Mouse (Mus musculus): ENCODE data around the gene Sclt1.

Sclt1 gene

GRCm38 (mm10) chr3:41605601-41606329 is 136.5 kb downstream of the Sclt1 start:
- no peak for DNase-seq

DNA sequence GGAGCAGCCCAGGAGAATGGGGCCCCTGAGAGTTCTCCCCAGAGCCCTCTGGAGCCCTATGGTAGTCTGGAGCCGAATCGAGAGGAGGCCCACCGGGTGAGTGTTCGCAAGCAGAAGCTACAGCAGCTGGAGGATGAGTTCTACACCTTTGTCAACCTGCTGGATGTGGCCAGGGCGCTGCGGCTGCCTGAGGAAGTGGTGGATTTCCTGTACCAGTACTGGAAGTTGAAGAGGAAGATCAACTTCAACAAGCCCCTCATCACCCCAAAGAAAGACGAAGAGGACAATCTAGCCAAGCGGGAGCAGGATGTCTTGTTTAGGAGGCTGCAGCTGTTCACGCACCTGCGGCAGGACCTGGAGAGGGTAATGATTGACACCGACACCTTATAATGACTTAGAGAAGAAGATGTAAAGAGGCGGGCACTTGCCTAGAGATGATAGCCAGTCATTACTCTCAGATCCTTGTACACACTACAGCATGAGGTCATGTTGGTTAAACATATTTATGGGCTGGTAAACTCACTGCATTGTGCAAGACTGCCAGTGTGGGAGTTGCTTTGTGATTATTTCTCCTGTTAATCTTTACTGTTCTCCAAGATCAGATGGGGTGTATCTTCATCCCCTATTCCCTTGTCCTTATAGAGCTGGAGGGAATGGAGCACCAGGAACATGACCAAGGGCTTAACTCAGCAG is 137.5 kb downstream of the Sclt1 start:
- no peak for DNase-seq

- DNase-seq: no peak
These were observed 138.8 kb downstream of the Sclt1 start for GRCm38 (mm10) chr3:41603470-41604019.

GRCm38 (mm10) chr3:41602933-41603332 is 139.4 kb downstream of the Sclt1 start:
- no peak for DNase-seq

GRCm38 (mm10) chr3:41601226-41602020 is 140.9 kb downstream of the Sclt1 start:
- DNase-seq: no peak

- DNase-seq: peak; percentile 59
These were observed 142.3 kb downstream of the Sclt1 start for GRCm38 (mm10) chr3:41599806-41600589.

DNA sequence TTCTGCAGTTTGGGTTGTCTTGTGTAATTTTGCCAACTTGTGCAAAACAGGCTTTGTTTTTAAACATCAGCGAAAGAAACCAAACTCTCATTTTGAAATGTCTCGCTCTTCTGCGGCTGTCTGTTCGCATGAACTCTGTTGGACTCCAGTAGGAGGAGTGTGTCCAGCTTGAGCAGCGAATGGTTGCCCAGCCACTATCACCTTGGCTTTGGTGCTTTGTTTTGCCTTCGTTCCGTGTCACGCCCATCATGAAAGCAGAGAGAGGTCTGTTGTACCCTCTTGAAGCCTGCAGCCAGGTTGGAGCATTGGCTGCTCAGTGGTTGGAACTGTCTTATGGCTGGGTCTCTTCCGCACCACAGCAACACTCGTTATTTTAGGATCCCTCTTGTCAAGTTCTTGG is 143.1 kb downstream of the Sclt1 start:
- no peak for DNase-seq

- no peak for DNase-seq
These were observed 143.9 kb downstream of the Sclt1 start for GRCm38 (mm10) chr3:41598412-41598811.

GRCm38 (mm10) chr3:41597036-41597435 is 145.3 kb downstream of the Sclt1 start:
- no peak for DNase-seq

- DNase-seq: no peak
These were observed 147.3 kb downstream of the Sclt1 start for GRCm38 (mm10) chr3:41595010-41595409.

DNA sequence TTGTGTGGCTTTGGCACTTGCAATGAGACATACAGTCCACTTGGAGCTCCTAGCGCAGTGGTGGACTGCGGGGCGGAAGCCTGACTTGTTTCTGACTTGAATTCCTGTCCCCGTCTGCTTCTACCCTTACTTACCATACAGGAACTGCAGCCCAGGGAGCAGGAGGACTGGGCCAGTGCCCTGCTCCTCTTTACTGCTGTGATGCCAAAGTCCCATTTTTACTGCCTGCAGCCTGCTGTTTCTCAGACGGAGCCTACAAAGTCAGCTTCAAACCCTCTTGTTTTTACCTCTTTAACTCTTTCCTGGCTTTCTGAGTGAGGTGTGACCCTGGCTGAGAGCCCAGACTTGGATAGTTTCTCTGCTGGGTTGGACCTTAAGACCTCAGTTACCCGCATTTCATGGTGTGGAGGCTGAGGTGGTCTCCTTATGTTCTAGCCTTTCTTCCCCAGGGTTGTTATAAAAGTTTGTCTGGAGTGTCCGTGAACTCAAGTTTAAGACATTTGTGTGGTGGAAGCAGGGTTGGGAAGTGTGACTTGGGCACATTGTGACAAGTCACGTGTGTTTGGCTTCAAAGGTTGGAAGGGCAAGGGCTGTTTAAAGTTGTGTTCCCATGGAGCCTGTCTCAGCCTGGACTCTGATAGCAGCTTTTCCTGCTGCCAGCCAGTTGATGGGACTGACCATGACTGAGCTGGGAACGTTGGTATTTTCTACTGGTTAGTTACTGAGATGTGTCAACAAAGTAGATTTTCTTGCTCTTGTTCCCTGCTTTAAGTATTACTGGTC is 148.0 kb downstream of the Sclt1 start:
- no peak for DNase-seq

DNA sequence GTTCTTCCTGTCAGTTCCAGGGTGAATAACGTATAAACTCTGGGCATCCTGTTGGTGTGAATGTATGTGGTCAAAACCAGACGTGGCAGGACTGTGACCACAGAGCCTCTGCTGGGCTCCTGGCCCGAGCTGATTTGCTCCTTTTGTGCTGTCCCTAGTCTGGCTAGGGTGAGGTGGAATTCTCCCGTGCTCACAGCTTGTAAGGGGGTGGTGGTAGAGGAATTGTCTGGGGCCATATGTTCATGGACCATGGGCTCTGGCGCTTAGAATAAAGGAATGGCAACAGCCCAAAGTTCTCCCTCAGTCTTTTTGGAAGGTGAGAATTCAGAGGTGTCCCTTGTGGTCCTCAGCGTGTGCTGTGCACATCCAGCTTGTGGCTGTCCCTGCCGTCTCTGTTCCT is 149.5 kb downstream of the Sclt1 start:
- DNase-seq: no peak

DNA sequence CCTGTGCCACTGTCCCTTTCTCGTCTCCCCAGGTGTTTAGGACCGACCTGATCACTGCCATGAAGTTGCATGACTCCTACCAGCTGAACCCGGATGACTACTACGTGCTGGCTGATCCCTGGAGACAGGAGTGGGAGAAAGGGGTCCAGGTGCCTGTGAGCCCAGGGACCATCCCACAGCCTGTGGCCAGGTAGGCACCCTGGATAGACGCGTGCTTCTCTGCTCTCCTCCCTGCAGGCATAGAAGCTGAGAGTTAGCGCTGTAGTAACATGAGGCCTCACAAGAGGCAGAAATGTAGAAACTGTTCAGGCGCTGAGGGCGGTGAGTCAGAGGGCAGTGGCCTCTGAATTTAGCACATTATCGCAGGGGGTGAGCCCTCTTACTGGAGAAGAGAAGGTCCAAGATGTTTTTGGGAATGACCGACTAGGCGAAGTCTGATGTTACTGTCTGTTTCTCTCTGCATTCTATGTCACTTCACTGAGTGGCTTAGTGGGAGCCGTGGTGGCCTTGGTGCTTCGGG is 150.6 kb downstream of the Sclt1 start:
- no peak for DNase-seq

GRCm38 (mm10) chr3:41590695-41591559 is 151.4 kb downstream of the Sclt1 start:
- DNase-seq: no peak

DNA sequence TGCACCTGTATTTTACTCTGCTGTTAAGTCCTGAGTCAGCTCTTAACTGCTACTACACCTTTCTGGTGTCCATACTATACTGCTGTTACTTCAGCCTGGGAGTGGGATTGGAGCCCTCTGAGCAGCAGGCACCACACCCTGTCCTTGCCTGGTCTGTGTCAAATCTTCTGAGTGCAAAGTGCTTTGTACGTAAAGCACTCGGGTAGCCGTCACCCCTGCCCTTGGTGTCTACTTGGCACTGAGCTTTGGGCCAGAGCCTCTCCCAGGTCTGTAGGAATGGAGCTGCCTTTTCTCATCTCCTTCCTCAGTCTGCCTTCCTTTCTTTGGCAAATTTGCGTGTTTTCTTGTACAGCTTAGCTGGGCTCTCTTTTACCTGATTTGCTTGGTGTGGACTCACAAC is 152.3 kb downstream of the Sclt1 start:
- no peak for DNase-seq

DNA sequence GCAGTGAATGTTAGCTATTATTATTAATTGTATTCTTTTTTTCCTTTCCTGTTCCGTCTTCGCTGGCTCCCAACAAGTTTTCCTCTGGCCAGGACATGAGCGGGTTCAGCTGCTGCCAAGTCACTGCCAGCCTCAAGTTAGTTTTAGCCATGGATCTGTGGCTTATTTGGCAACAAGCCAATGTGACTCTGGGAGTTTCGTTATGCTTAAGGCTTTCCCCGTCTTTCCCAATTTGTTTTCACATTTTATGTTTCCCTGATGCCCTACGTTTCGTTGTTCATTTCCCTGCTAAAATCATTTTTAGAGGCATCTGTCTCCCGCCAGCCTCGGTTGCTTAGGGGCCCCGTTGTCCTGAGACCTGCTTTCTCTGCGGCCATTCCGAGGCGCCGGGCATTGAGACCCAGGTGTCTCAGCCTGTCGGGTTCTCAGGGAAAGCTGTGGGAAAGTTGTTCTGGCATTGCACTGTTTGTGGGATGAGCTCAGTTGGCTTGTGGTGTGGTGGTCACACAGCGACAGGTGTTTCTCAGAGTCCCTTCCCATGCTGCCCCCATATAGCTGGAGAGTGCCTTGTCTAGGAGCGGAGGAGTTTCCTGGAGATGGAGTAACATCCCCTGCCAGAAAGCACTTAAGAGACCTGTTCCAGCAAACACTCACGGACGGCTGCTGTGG is 152.9 kb downstream of the Sclt1 start:
- no peak for DNase-seq

- no peak for DNase-seq
These were observed 153.8 kb downstream of the Sclt1 start for GRCm38 (mm10) chr3:41588495-41588894.

GRCm38 (mm10) chr3:41587588-41587987 is 154.7 kb downstream of the Sclt1 start:
- DNase-seq: no peak

DNA sequence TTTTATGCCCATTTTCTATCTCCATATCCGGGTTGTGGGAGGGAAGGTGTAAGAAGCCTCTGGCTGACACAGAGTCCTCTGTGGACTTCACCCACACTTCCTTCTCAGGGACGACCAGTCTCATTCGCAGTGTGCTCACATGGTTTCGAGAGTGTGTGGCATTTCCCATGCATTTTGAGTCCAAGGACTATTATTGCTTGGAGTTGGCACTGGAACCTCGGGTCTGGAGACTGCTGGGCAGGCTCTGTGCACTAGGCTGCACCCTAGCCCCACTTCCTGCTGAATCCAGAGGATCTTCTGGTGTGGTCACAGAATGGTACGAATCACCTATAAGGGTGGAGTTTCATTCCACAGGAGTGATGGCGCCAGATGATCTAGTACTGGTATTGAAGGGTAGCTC is 155.4 kb downstream of the Sclt1 start:
- no peak for DNase-seq

GRCm38 (mm10) chr3:41586330-41586729 is 156.0 kb downstream of the Sclt1 start:
- no peak for DNase-seq

All from embryo, embryonic 11 days (tissue).